Mouse (Mus musculus) intestine, embryonic 16.5 days (tissue): ENCODE measurements around the gene Scd2. TPM values are rescaled to one million over a fixed set of nuclear protein-coding genes. Genes with fewer than 3 reads are reported as not detected.
"Not testable (repeated sequence)": the region's sequence is repeated elsewhere in the genome, so short reads cannot be mapped to it uniquely, and the experiment has no call there.

ENCODE experiments used
- ATAC-seq: fragments of 200-750 bp; cut with Nextera tagmentation; 2 replicates; pipeline ENCODE4 v1.8.0; 2017; ENCODE audit warnings: moderate TSS enrichment, moderate library complexity
- H3K27ac ChIP-seq: fragments of 300-500 bp; sonication (generic); 2 replicates; pipeline ENCODE4 v1.5.1; 2014; ENCODE audit warnings: mild to moderate bottlenecking, low read length
- H3K27me3 ChIP-seq: fragments of 300-500 bp; sonication (generic); replicated peaks from 2 replicates; pipeline ENCODE4 v1.6.1; 2014; ENCODE audit warnings: low read length, control low read depth, mixed read lengths; ENCODE audit not compliant: control insufficient read depth, insufficient read depth
- H3K36me3 ChIP-seq: fragments of 300-500 bp; sonication (generic); 2 replicates; pipeline ENCODE4 v1.6.1; 2014; ENCODE audit warnings: low read length, control low read depth; ENCODE audit not compliant: control insufficient read depth, insufficient read depth
- H3K4me1 ChIP-seq: fragments of 300-500 bp; sonication (generic); 2 replicates; pipeline ENCODE4 v1.6.1; 2014; ENCODE audit warnings: low read length, control low read depth, mixed read lengths; ENCODE audit not compliant: control insufficient read depth, insufficient read depth
- H3K4me2 ChIP-seq: fragments of 300-500 bp; sonication (generic); 2 replicates; pipeline ENCODE4 v1.6.1; 2014; ENCODE audit warnings: low read depth, low read length, control low read depth
- H3K4me3 ChIP-seq: fragments of 300-500 bp; sonication (generic); 2 replicates; pipeline ENCODE4 v1.5.1; 2014; ENCODE audit warnings: mild to moderate bottlenecking, low read length
- H3K9ac ChIP-seq: fragments of 300-500 bp; sonication (generic); 2 replicates; pipeline ENCODE4 v1.6.1; 2014; ENCODE audit warnings: low read depth, low read length
- H3K9me3 ChIP-seq: fragments of 300-500 bp; sonication (generic); 2 replicates; pipeline ENCODE4 v1.6.1; 2016; ENCODE audit warnings: low read length, control low read depth; ENCODE audit not compliant: control insufficient read depth
- WGBS: fragments of 180-500 bp; shearing (Covaris S2); extraction: QIAGEN DNeasy Blood & Tissue Kit; methylation state at CpG from one replicate; pipeline ENCODE4 v1.1.7; 2014; 5-methylcytosine and 5-hydroxymethylcytosine counted together
- polyA plus RNA-seq: library from polyadenylated mRNA; unstranded; fragments of >200 nt; fragmentation: Nextera tagmentation; extraction: Ambion mirVana; gene quantifications from 2 replicates; pipeline ENCODE4 v1.2.1, GENCODE M21; 2015

Gene Scd2
- polyA plus RNA-seq = 452 and 553 TPM in 2 replicates

GRCm38 (mm10) chr19:44292941-44293768, at the start of gene Scd2:
Scd2 (plus strand) TSS chr19:44293674.
- H3K9ac ChIP-seq = peak within 1 kb of the TSS; percentile 95
- H3K4me2 ChIP-seq = peak within 1 kb of the TSS; percentile 89
- H3K4me3 ChIP-seq = peak within 1 kb of the TSS; percentile 85
- H3K4me1 ChIP-seq = peaks cover 38% of the 10 kb centered on the region
- ATAC-seq = peak; percentile 43
- peaks cover 12% of the 10 kb centered on the region for H3K36me3 ChIP-seq
- WGBS = 2% methylated on average over 21 of the region's 21 CpGs
- no peaks in the 10 kb centered on the region for H3K27me3 ChIP-seq
- H3K27ac ChIP-seq = peak within 1 kb of the TSS; percentile 99
- no peaks in the 10 kb centered on the region for H3K9me3 ChIP-seq

GRCm38 (mm10) chr19:44245761-44246171, 47.7 kb upstream of the Scd2 start:
- H3K36me3 ChIP-seq = no peaks in the 10 kb centered on the region
- H3K4me2 ChIP-seq = peak overlapping the region; percentile 78
- ATAC-seq = no peak
- WGBS = 4% methylated on average over 5 of the region's 5 CpGs
- 0 out of 2 replicates have a peak overlapping the region, but pooled peaks have one; percentile 55 for H3K4me3 ChIP-seq
- H3K27me3 ChIP-seq = no peaks in the 10 kb centered on the region
- H3K9ac ChIP-seq = peak overlapping the region; percentile 45; the same call in 1 of the 2 replicates
- peak overlapping the region; percentile 97 for H3K27ac ChIP-seq
- H3K9me3 ChIP-seq = no peaks in the 10 kb centered on the region
- H3K4me1 ChIP-seq = peaks cover 25% of the 10 kb centered on the region

GRCm38 (mm10) chr19:44246341-44246911, 47.0 kb upstream of the Scd2 start:
- no peaks in the 10 kb centered on the region for H3K27me3 ChIP-seq
- H3K27ac ChIP-seq = peak overlapping the region; percentile 97
- H3K4me1 ChIP-seq = peaks cover 25% of the 10 kb centered on the region
- no peaks in the 10 kb centered on the region for H3K9me3 ChIP-seq
- WGBS = 45% methylated on average over 11 of the region's 11 CpGs
- no peak for ATAC-seq
- peak overlapping the region; percentile 78 for H3K4me2 ChIP-seq
- H3K36me3 ChIP-seq = no peaks in the 10 kb centered on the region
- peak overlapping the region; percentile 45 for H3K9ac ChIP-seq
- peak overlapping the region; percentile 55; the same call in 1 of the 2 replicates for H3K4me3 ChIP-seq

GRCm38 (mm10) chr19:44247281-44248080, 46.0 kb upstream of the Scd2 start:
- H3K4me2 ChIP-seq = peak overlapping the region; percentile 78
- WGBS = 3% methylated on average over 25 of the region's 25 CpGs
- peak overlapping the region; percentile 77 for H3K9ac ChIP-seq
- peak; percentile 32; the same call in 1 of the 2 replicates for ATAC-seq
- peak overlapping the region; percentile 97 for H3K27ac ChIP-seq
- H3K9me3 ChIP-seq = no peaks in the 10 kb centered on the region
- peak overlapping the region; percentile 55 for H3K4me3 ChIP-seq
- H3K36me3 ChIP-seq = no peaks in the 10 kb centered on the region
- H3K4me1 ChIP-seq = peaks cover 25% of the 10 kb centered on the region
- H3K27me3 ChIP-seq = no peaks in the 10 kb centered on the region

GRCm38 (mm10) chr19:44248081-44248853, 45.2 kb upstream of the Scd2 start:
- Histone ChIP-seq H3K36me3 (no peaks in the 10 kb centered on the region), H3K9ac (peak overlapping the region; percentile 77), H3K27me3 (no peaks in the 10 kb centered on the region), H3K4me2 (peak overlapping the region; percentile 78), H3K4me3 (peak overlapping the region; percentile 55), H3K9me3 (no peaks in the 10 kb centered on the region), H3K4me1 (peaks cover 25% of the 10 kb centered on the region), H3K27ac (peak overlapping the region; percentile 97)
- WGBS = 1% methylated on average over 36 of the region's 36 CpGs
- ATAC-seq = peak; percentile 97

- Histone ChIP-seq H3K4me2 (peak overlapping the region; percentile 78), H3K9me3 (no peaks in the 10 kb centered on the region), H3K27me3 (no peaks in the 10 kb centered on the region), H3K4me1 (peaks cover 25% of the 10 kb centered on the region), H3K4me3 (0 out of 2 replicates have a peak overlapping the region, but pooled peaks have one; percentile 17), H3K9ac (peak overlapping the region; percentile 77), H3K36me3 (no peaks in the 10 kb centered on the region), H3K27ac (peak overlapping the region; percentile 97)
- 54% methylated on average over 11 of the region's 11 CpGs for WGBS
- no peak for ATAC-seq
These were observed 44.6 kb upstream of the Scd2 start for GRCm38 (mm10) chr19:44248854-44249351.

- peaks cover 21% of the 10 kb centered on the region for H3K4me1 ChIP-seq
- H3K9me3 ChIP-seq, H3K27ac ChIP-seq, H3K36me3 ChIP-seq, H3K4me3 ChIP-seq, ATAC-seq, H3K4me2 ChIP-seq, H3K27me3 ChIP-seq, H3K9ac ChIP-seq: not testable (repeated sequence)
- WGBS = 91% methylated on average over 6 of the region's 6 CpGs
These were observed 42.3 kb upstream of the Scd2 start for GRCm38 (mm10) chr19:44251138-44251537.

GRCm38 (mm10) chr19:44251936-44252558, 41.4 kb upstream of the Scd2 start:
- H3K27ac ChIP-seq = no peak overlapping the region
- H3K4me2 ChIP-seq = no peak overlapping the region
- no peak overlapping the region for H3K4me3 ChIP-seq
- H3K36me3 ChIP-seq = no peaks in the 10 kb centered on the region
- ATAC-seq = no peak
- H3K27me3 ChIP-seq = no peaks in the 10 kb centered on the region
- H3K9me3 ChIP-seq = no peaks in the 10 kb centered on the region
- H3K9ac ChIP-seq = no peak overlapping the region
- 65% methylated on average over 12 of the region's 12 CpGs for WGBS
- H3K4me1 ChIP-seq = peaks cover 13% of the 10 kb centered on the region
